Mouse (Mus musculus) limb, embryonic 12.5 days (tissue): ENCODE results near the gene Pnmt. TPM values are rescaled to one million over a fixed set of nuclear protein-coding genes. Genes with fewer than 3 reads are reported as not detected.

Source experiments
- ATAC-seq: fragments of 200-750 bp; cut with Nextera tagmentation; 2 replicates; pipeline ENCODE4 v1.8.0; 2017; ENCODE audit warnings: low read depth, moderate TSS enrichment; ENCODE audit not compliant: insufficient number of reproducible peaks, insufficient read depth, low FRiP score, low TSS enrichment
- H3K27ac ChIP-seq: fragments of 300-500 bp; sonication (generic); 2 replicates; pipeline ENCODE4 v1.5.1; 2016; ENCODE audit warnings: mild to moderate bottlenecking, moderate library complexity
- H3K27me3 ChIP-seq: fragments of 300-500 bp; sonication (generic); 2 replicates; pipeline ENCODE4 v1.6.1; 2016; ENCODE audit warnings: mild to moderate bottlenecking, moderate library complexity
- H3K36me3 ChIP-seq: fragments of 300-500 bp; sonication (generic); 2 replicates; pipeline ENCODE4 v1.6.1; 2016; ENCODE audit warnings: mild to moderate bottlenecking, moderate library complexity
- H3K4me1 ChIP-seq: fragments of 300-500 bp; sonication (generic); replicated peaks from 2 replicates; pipeline ENCODE4 v1.6.1; 2016
- H3K4me2 ChIP-seq: fragments of 300-500 bp; sonication (generic); 2 replicates; pipeline ENCODE4 v1.6.1; 2016; ENCODE audit warnings: mild to moderate bottlenecking, moderate library complexity
- H3K4me3 ChIP-seq: fragments of 300-500 bp; sonication (generic); replicated peaks from 2 replicates; pipeline ENCODE4 v1.5.1; 2016; ENCODE audit warnings: mild to moderate bottlenecking
- H3K9ac ChIP-seq: fragments of 300-500 bp; sonication (generic); replicated peaks from 2 replicates; pipeline ENCODE4 v1.6.1; 2016; ENCODE audit warnings: mild to moderate bottlenecking, moderate library complexity
- H3K9me3 ChIP-seq: fragments of 300-500 bp; sonication (generic); 2 replicates; pipeline ENCODE4 v1.6.1; 2016; ENCODE audit warnings: mild to moderate bottlenecking, moderate library complexity
- WGBS: fragments of 180-500 bp; shearing (Covaris S2); methylation state at CpG from one replicate; pipeline ENCODE4 v1.1.7; 2016; 5-methylcytosine and 5-hydroxymethylcytosine counted together
- polyA plus RNA-seq: library from polyadenylated mRNA; unstranded; fragments of >200 nt; fragmentation: Nextera tagmentation; extraction: Ambion mirVana; gene quantifications from 2 replicates; pipeline ENCODE4 v1.2.1, GENCODE M21; 2016

Pnmt gene
- polyA plus RNA-seq, 1 experiment from 2014 or later, result 0.41 TPM

DNA sequence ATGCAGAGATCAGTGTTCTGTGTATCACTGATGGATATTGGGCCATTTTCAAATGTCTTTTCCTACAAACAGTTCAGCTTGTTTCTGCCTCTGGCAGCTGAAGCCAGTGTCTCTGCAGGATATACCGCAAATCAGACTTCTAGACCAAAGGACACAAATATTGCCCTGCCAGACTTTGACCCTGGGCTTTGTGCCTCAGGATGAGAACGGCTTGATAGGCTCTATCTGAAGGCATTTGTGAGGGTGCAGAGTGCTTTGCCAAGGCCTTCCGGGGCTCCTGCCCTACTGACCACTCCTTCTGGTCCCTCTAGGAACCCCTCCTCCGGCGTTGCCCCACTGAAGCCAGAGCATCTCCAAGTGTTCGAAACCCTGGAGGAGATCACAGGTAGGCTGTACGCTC, 40.3 kb downstream of the Pnmt start:
- H3K4me1 ChIP-seq, result no peaks in the 10 kb centered on the region
- no peak for ATAC-seq
- no peak overlapping the region for H3K4me2 ChIP-seq
- peaks cover 100% of the 10 kb centered on the region for H3K36me3 ChIP-seq
- no peak overlapping the region for H3K27ac ChIP-seq
- no peaks in the 10 kb centered on the region for H3K27me3 ChIP-seq
- H3K9ac ChIP-seq, result no peak overlapping the region
- 94% methylated on average over 7 of the region's 7 CpGs for WGBS
- H3K4me3 ChIP-seq, result no peak overlapping the region
- no peaks in the 10 kb centered on the region for H3K9me3 ChIP-seq

DNA sequence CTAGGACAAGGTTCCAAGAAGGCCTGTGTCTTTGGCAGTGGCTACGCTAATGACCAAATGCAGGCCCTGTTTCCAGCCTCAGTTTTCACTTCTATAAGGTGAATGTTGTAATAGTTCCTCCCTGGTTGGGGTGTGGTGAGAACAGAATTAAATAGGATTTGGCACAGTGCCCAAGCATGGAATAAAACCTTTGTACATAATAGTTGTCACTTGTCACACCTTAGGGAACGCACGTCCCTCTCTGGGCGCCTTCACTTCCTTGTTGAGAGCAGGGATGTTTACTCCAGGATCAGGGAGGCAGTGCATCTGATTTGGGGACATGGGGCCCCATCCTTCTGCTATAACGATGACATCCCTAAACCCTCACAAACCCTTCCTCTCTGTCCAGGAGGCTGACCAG, 42.2 kb downstream of the Pnmt start:
- Histone ChIP-seq H3K4me1 (no peaks in the 10 kb centered on the region), H3K4me2 (no peak overlapping the region), H3K36me3 (peaks cover 100% of the 10 kb centered on the region), H3K27ac (no peak overlapping the region), H3K4me3 (no peak overlapping the region), H3K9ac (no peak overlapping the region), H3K27me3 (no peaks in the 10 kb centered on the region), H3K9me3 (no peaks in the 10 kb centered on the region)
- no peak for ATAC-seq
- WGBS, result 90% methylated on average over 5 of the region's 5 CpGs

DNA sequence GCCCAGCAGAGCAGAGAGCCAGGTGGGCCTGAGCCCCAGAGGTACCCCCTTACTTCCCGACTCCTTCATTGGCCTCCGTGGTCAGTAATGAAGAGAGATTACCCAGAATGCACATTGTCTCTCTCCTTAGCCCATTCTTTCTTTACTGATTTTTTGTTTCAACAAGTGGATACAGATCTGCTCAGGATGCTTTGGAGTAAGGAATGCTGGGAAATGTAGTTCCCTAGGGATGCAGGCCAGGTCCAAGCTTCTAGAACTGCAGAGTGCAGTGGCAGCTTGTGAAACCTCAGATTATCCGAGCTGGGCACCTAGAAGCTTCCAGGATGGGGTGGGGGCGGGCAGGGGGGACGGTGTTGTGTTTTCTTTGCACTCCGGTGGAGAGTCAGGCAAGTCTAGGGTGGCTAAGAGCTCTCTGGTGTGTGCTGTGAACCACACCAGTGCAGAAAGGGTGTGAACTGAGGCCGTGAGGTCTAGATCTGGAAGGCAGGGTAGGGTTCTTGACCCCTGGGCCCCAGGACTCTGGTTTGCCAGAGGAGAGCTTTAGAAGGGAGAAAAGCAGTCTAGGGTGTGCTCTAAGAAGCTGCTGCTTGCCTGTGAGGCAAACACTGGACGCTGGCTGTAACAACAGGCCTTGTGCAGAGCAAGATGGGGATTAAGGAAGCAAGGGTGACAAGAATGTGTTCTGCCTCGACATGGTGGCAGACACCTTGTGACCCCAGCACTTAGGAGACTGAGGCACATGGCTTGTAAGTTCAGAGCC, 45.7 kb downstream of the Pnmt start:
- H3K27ac ChIP-seq, result no peak overlapping the region

DNA sequence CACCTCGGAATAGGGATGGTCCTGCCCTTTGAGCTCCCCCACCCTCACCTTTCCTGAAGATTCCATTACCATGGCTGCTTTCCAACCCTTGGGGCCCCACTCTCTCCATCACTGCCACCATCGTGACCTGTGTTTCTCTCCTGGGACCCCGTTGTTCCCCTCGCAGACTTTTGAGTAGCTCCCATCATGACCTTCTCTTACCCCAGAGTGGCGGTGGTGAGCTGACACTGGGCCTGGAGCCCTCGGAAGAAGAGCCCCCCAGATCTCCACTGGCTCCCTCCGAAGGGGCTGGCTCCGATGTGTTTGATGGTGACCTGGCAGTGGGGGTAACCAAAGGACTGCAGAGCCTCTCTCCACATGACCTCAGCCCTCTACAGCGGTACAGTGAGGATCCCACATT, 49.5 kb downstream of the Pnmt start:
- ATAC-seq, result no peak
- Histone ChIP-seq H3K9ac (no peak overlapping the region), H3K9me3 (no peaks in the 10 kb centered on the region), H3K27ac (no peak overlapping the region), H3K4me2 (no peak overlapping the region), H3K27me3 (no peaks in the 10 kb centered on the region), H3K4me3 (no peak overlapping the region), H3K36me3 (peaks cover 66% of the 10 kb centered on the region), H3K4me1 (peaks cover 6% of the 10 kb centered on the region; the same call in 1 of the 2 replicates)
- 92% methylated on average over 9 of the region's 9 CpGs for WGBS

More for the DNA sequence above, 45.7 kb downstream of the Pnmt start:
- no peaks in the 10 kb centered on the region for H3K9me3 ChIP-seq
- peaks cover 100% of the 10 kb centered on the region for H3K36me3 ChIP-seq
- H3K27me3 ChIP-seq, result no peaks in the 10 kb centered on the region
- no peaks in the 10 kb centered on the region for H3K4me1 ChIP-seq
- 80% methylated on average over 9 of the region's 9 CpGs for WGBS
- no peak overlapping the region for H3K9ac ChIP-seq
- no peak for ATAC-seq
- H3K4me3 ChIP-seq, result no peak overlapping the region
- no peak overlapping the region for H3K4me2 ChIP-seq

DNA sequence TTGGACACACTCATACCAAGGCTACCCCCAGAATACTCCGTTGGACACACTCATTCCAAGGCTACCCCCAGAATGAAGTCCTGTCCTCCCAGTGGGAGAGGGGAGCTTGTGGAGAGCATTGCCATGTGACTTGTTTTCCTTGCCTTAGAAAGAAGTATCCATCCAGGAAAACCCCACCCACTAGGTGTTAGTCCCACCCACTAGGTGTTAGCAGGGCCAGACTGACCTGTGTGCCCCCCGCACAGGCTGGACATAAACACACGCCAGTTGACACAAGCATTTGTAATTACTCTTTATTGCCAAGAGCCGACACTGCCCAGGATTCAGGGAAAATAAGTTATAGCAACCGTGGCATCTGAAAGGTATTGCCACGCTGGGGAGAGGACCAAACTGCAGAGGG, 51.2 kb downstream of the Pnmt start:
- 79% methylated on average over 6 of the region's 6 CpGs for WGBS
- no peak for ATAC-seq
- no peak overlapping the region for H3K27ac ChIP-seq
- no peak overlapping the region for H3K9ac ChIP-seq
- H3K4me1 ChIP-seq, result peaks cover 6% of the 10 kb centered on the region; the same call in 1 of the 2 replicates
- no peaks in the 10 kb centered on the region for H3K9me3 ChIP-seq
- no peak overlapping the region for H3K4me2 ChIP-seq
- H3K27me3 ChIP-seq, result no peaks in the 10 kb centered on the region
- H3K36me3 ChIP-seq, result peaks cover 49% of the 10 kb centered on the region
- H3K4me3 ChIP-seq, result no peak overlapping the region

Other genes starting within 250 kb of the Pnmt start
- gene Fbxl20, start 236.0 kb upstream of the Pnmt start, polyA plus RNA-seq, result 24.3 and 25.9 TPM in 2 replicates
- 75.3 and 80.1 TPM in 2 replicates for gene Med1, start 193.2 kb upstream of the Pnmt start, polyA plus RNA-seq
- 15.1 and 17.0 TPM in 2 replicates for gene Cdk12, start 183.4 kb upstream of the Pnmt start, polyA plus RNA-seq
- gene Neurod2, start 56.8 kb upstream of the Pnmt start, polyA plus RNA-seq, result 0.09 TPM in 1 of 2 replicates, not detected in the other
- gene Ppp1r1b, start 38.0 kb upstream of the Pnmt start, polyA plus RNA-seq, result 0.18 and 0.76 TPM in 2 replicates
- gene Stard3, start 28.1 kb upstream of the Pnmt start, polyA plus RNA-seq, result 39.9 and 41.9 TPM in 2 replicates
- 4.7 TPM in 2 replicates for gene Tcap, start 2.6 kb upstream of the Pnmt start, polyA plus RNA-seq
- 7.9 and 9.7 TPM in 2 replicates for gene Pgap3, start 14.0 kb downstream of the Pnmt start, polyA plus RNA-seq
- gene Erbb2, start 26.0 kb downstream of the Pnmt start, polyA plus RNA-seq, result 40.8 and 45.7 TPM in 2 replicates
- gene Mien1, start 52.5 kb downstream of the Pnmt start, polyA plus RNA-seq, result 74.4 and 79.8 TPM in 2 replicates
- gene Grb7, start 59.9 kb downstream of the Pnmt start, polyA plus RNA-seq, result 5.1 and 5.4 TPM in 2 replicates
- 0.45 and 0.54 TPM in 2 replicates for gene Ikzf3, start 159.6 kb downstream of the Pnmt start, polyA plus RNA-seq
- 0.65 TPM in 1 of 2 replicates, not detected in the other for gene Zpbp2, start 164.6 kb downstream of the Pnmt start, polyA plus RNA-seq
- 58.2 and 63.1 TPM in 2 replicates for gene Ormdl3, start 200.9 kb downstream of the Pnmt start, polyA plus RNA-seq
- not detected in 2 replicates for gene Lrrc3c, start 211.8 kb downstream of the Pnmt start, polyA plus RNA-seq
- gene Gm12355, start 239.2 kb downstream of the Pnmt start, polyA plus RNA-seq, result 1.2 and 1.3 TPM in 2 replicates
- not detected in 2 replicates for gene Gsdma3, start 239.9 kb downstream of the Pnmt start, polyA plus RNA-seq